Mouse (Mus musculus) limb, embryonic 15.5 days (tissue): ENCODE data around the gene Mgat3. TPM values are rescaled to one million over a fixed set of nuclear protein-coding genes. Genes with fewer than 3 reads are reported as not detected.

ENCODE experiments used
- ATAC-seq: fragments of 200-750 bp; cut with Nextera tagmentation; 2 replicates; pipeline ENCODE4 v1.8.0; 2017; ENCODE audit warnings: low read depth, moderate TSS enrichment; ENCODE audit not compliant: insufficient number of reproducible peaks, low FRiP score, low TSS enrichment
- H3K27ac ChIP-seq: fragments of 300-500 bp; sonication (generic); 2 replicates; pipeline ENCODE4 v1.5.1; 2015; ENCODE audit warnings: moderate library complexity, mild to moderate bottlenecking, inconsistent platforms
- H3K27me3 ChIP-seq: fragments of 300-500 bp; sonication (generic); 2 replicates; pipeline ENCODE4 v1.6.1; 2015; ENCODE audit warnings: inconsistent platforms
- H3K36me3 ChIP-seq: fragments of 300-500 bp; sonication (generic); 2 replicates; pipeline ENCODE4 v1.6.1; 2015; ENCODE audit warnings: inconsistent platforms
- H3K4me1 ChIP-seq: fragments of 300-500 bp; sonication (generic); 2 replicates; pipeline ENCODE4 v1.6.1; 2015; ENCODE audit warnings: inconsistent platforms
- H3K4me2 ChIP-seq: fragments of 300-500 bp; sonication (generic); 2 replicates; pipeline ENCODE4 v1.6.1; 2015; ENCODE audit warnings: mild to moderate bottlenecking, inconsistent platforms
- H3K4me3 ChIP-seq: fragments of 300-500 bp; sonication (generic); 2 replicates; pipeline ENCODE4 v1.5.1; 2015; ENCODE audit warnings: mild to moderate bottlenecking, inconsistent platforms
- H3K9ac ChIP-seq: fragments of 300-500 bp; sonication (generic); 2 replicates; pipeline ENCODE4 v1.6.1; 2015; ENCODE audit warnings: inconsistent platforms
- H3K9me3 ChIP-seq: fragments of 300-500 bp; sonication (generic); 2 replicates; pipeline ENCODE4 v1.6.1; 2016; ENCODE audit warnings: inconsistent platforms
- WGBS: fragments of 180-500 bp; shearing (Covaris S2); methylation state at CpG from one replicate; pipeline ENCODE4 v1.1.7; 2015; 5-methylcytosine and 5-hydroxymethylcytosine counted together
- polyA plus RNA-seq: library from polyadenylated mRNA; unstranded; fragments of >200 nt; fragmentation: Nextera tagmentation; extraction: Ambion mirVana; gene quantifications from 2 replicates; pipeline ENCODE4 v1.2.1, GENCODE M21; 2015

The Mgat3 gene
- polyA plus RNA-seq, 1 experiment from 2014 or later, result 3.5 TPM

GRCm38 (mm10) chr15:80233733-80234509, 60.4 kb downstream of the Mgat3 start, which contains the start of gene Mief1:
Mief1 (plus strand) TSS chr15:80234018.
- no peaks in the 10 kb centered on the region for H3K27me3 ChIP-seq
- H3K4me3 ChIP-seq, result peak within 1 kb of the TSS; percentile 63
- peak within 1 kb of the TSS; percentile 65 for H3K4me2 ChIP-seq
- peaks cover 31% of the 10 kb centered on the region for H3K36me3 ChIP-seq
- no peaks in the 10 kb centered on the region for H3K9me3 ChIP-seq
- WGBS, result under 1% methylated on average over 60 of the region's 67 CpGs
- peak within 1 kb of the TSS; percentile 63 for H3K9ac ChIP-seq
- H3K4me1 ChIP-seq, result peaks cover 16% of the 10 kb centered on the region
- peak within 1 kb of the TSS; percentile 83 for H3K27ac ChIP-seq
- ATAC-seq, result peak; percentile 96

- ATAC-seq, result no peak
- Histone ChIP-seq H3K9ac (peak within 1 kb of the TSS; percentile 63; the same call in 1 of the 2 replicates), H3K27me3 (no peaks in the 10 kb centered on the region), H3K27ac (peak within 1 kb of the TSS; percentile 80; the same call in 1 of the 2 replicates), H3K36me3 (peaks cover 40% of the 10 kb centered on the region), H3K4me3 (peak within 1 kb of the TSS; percentile 63), H3K4me2 (peak within 1 kb of the TSS; percentile 65), H3K9me3 (no peaks in the 10 kb centered on the region), H3K4me1 (peaks cover 16% of the 10 kb centered on the region)
- WGBS, result 94% methylated on average over 9 of the region's 9 CpGs
Observed at GRCm38 (mm10) chr15:80235535-80235934, 62.0 kb downstream of the Mgat3 start, which contains the start of gene AC140267.1. AC140267.1 (plus strand) TSS chr15:80235835.

- 95% methylated on average over 12 of the region's 12 CpGs for WGBS
- Histone ChIP-seq H3K9ac (no peak overlapping the region), H3K36me3 (peaks cover 84% of the 10 kb centered on the region), H3K9me3 (no peaks in the 10 kb centered on the region), H3K4me1 (peaks cover 2% of the 10 kb centered on the region; the same call in 1 of the 2 replicates), H3K4me2 (no peak overlapping the region), H3K4me3 (no peak overlapping the region), H3K27ac (no peak overlapping the region), H3K27me3 (no peaks in the 10 kb centered on the region)
- ATAC-seq, result no peak
Observed at GRCm38 (mm10) chr15:80248135-80248534, 74.6 kb downstream of the Mgat3 start.

- Histone ChIP-seq H3K4me3 (no peak overlapping the region), H3K9me3 (no peaks in the 10 kb centered on the region), H3K9ac (no peak overlapping the region), H3K4me2 (no peak overlapping the region), H3K27me3 (no peaks in the 10 kb centered on the region), H3K4me1 (peaks cover 5% of the 10 kb centered on the region; the same call in 1 of the 2 replicates), H3K36me3 (peaks cover 83% of the 10 kb centered on the region), H3K27ac (no peak overlapping the region)
- ATAC-seq, result no peak
- WGBS, result 87% methylated on average over 1 of the region's 1 CpGs
Observed at GRCm38 (mm10) chr15:80248596-80248995, 75.1 kb downstream of the Mgat3 start.

- peaks cover 14% of the 10 kb centered on the region for H3K4me1 ChIP-seq
- no peaks in the 10 kb centered on the region for H3K9me3 ChIP-seq
- H3K4me2 ChIP-seq, result no peak overlapping the region
- no peak overlapping the region for H3K27ac ChIP-seq
- WGBS, result 92% methylated on average over 10 of the region's 10 CpGs
- H3K4me3 ChIP-seq, result no peak overlapping the region
- no peaks in the 10 kb centered on the region for H3K27me3 ChIP-seq
- no peak overlapping the region for H3K9ac ChIP-seq
- no peak for ATAC-seq
- H3K36me3 ChIP-seq, result peaks cover 75% of the 10 kb centered on the region
Observed at GRCm38 (mm10) chr15:80249672-80250071, 76.2 kb downstream of the Mgat3 start.

GRCm38 (mm10) chr15:80250586-80250985, 77.1 kb downstream of the Mgat3 start:
- peaks cover 14% of the 10 kb centered on the region for H3K4me1 ChIP-seq
- WGBS, result 86% methylated on average over 6 of the region's 6 CpGs
- H3K4me2 ChIP-seq, result no peak overlapping the region
- H3K27me3 ChIP-seq, result no peaks in the 10 kb centered on the region
- no peak for ATAC-seq
- peaks cover 70% of the 10 kb centered on the region for H3K36me3 ChIP-seq
- no peak overlapping the region for H3K27ac ChIP-seq
- H3K9ac ChIP-seq, result no peak overlapping the region
- no peaks in the 10 kb centered on the region for H3K9me3 ChIP-seq
- H3K4me3 ChIP-seq, result no peak overlapping the region

- H3K9me3 ChIP-seq, result no peaks in the 10 kb centered on the region
- H3K4me1 ChIP-seq, result peaks cover 38% of the 10 kb centered on the region
- ATAC-seq, result no peak
- H3K4me3 ChIP-seq, result no peak overlapping the region
- peaks cover 62% of the 10 kb centered on the region for H3K36me3 ChIP-seq
- H3K4me2 ChIP-seq, result peak overlapping the region; percentile 85; the same call in 1 of the 2 replicates
- H3K27me3 ChIP-seq, result no peaks in the 10 kb centered on the region
- WGBS, result 3% methylated on average over 2 of the region's 2 CpGs
- no peak overlapping the region for H3K9ac ChIP-seq
- peak overlapping the region; percentile 99 for H3K27ac ChIP-seq
Observed at GRCm38 (mm10) chr15:80253530-80253929, 80.0 kb downstream of the Mgat3 start.

GRCm38 (mm10) chr15:80254207-80254606, 80.7 kb downstream of the Mgat3 start:
- no peak for ATAC-seq
- Histone ChIP-seq H3K4me2 (peak overlapping the region; percentile 85), H3K36me3 (peaks cover 58% of the 10 kb centered on the region), H3K27me3 (no peaks in the 10 kb centered on the region), H3K4me3 (peak overlapping the region; percentile 97), H3K4me1 (peaks cover 41% of the 10 kb centered on the region), H3K9me3 (no peaks in the 10 kb centered on the region), H3K9ac (peak overlapping the region; percentile 57), H3K27ac (peak overlapping the region; percentile 99)
- 28% methylated on average over 6 of the region's 6 CpGs for WGBS

GRCm38 (mm10) chr15:80254847-80255645, 81.5 kb downstream of the Mgat3 start, which contains the start of gene Atf4:
Atf4 (plus strand) TSS chr15:80255184.
- under 1% methylated on average over 62 of the region's 62 CpGs for WGBS
- Histone ChIP-seq H3K9ac (peak within 1 kb of the TSS; percentile 100), H3K4me3 (peak within 1 kb of the TSS; percentile 97), H3K27ac (peak within 1 kb of the TSS; percentile 99), H3K4me2 (peak within 1 kb of the TSS; percentile 85), H3K4me1 (peaks cover 41% of the 10 kb centered on the region), H3K36me3 (peaks cover 57% of the 10 kb centered on the region), H3K27me3 (no peaks in the 10 kb centered on the region), H3K9me3 (no peaks in the 10 kb centered on the region)
- ATAC-seq, result peak; percentile 93

- peaks cover 41% of the 10 kb centered on the region for H3K4me1 ChIP-seq
- peak overlapping the region; percentile 100 for H3K9ac ChIP-seq
- H3K27me3 ChIP-seq, result no peaks in the 10 kb centered on the region
- peaks cover 55% of the 10 kb centered on the region for H3K36me3 ChIP-seq
- under 1% methylated on average over 51 of the region's 51 CpGs for WGBS
- peak overlapping the region; percentile 97 for H3K4me3 ChIP-seq
- H3K9me3 ChIP-seq, result no peaks in the 10 kb centered on the region
- peak; percentile 20 for ATAC-seq
- peak overlapping the region; percentile 99 for H3K27ac ChIP-seq
- peak overlapping the region; percentile 85 for H3K4me2 ChIP-seq
Observed at GRCm38 (mm10) chr15:80255646-80256121, 82.2 kb downstream of the Mgat3 start.

GRCm38 (mm10) chr15:80256242-80256641, 82.7 kb downstream of the Mgat3 start:
- H3K9me3 ChIP-seq, result no peaks in the 10 kb centered on the region
- H3K27ac ChIP-seq, result peak overlapping the region; percentile 99
- H3K4me2 ChIP-seq, result peak overlapping the region; percentile 85
- no peak for ATAC-seq
- H3K27me3 ChIP-seq, result no peaks in the 10 kb centered on the region
- H3K4me3 ChIP-seq, result peak overlapping the region; percentile 97
- H3K9ac ChIP-seq, result peak overlapping the region; percentile 100
- 9% methylated on average over 16 of the region's 16 CpGs for WGBS
- peaks cover 50% of the 10 kb centered on the region for H3K36me3 ChIP-seq
- H3K4me1 ChIP-seq, result peaks cover 41% of the 10 kb centered on the region
